Mouse (Mus musculus) c-Kit-positive CD71-negative TER-119-negative erythroid progenitor cells, embryonic 14.5 days (primary cell): ENCODE measurements around the gene Nrgn.

Experiments used
- DNase-seq: peaks from one replicate; pipeline ENCODE4 v3.0.0-alpha.2; 2013; ENCODE audit warnings: low read depth

Gene Nrgn

GRCm38 (mm10) chr9:37554838-37555748 is 2.4 kb upstream of the Nrgn start, which contains the start of gene Siae:
Gene Siae (plus strand): TSS chr9:37555698.
- no peak for DNase-seq

DNA sequence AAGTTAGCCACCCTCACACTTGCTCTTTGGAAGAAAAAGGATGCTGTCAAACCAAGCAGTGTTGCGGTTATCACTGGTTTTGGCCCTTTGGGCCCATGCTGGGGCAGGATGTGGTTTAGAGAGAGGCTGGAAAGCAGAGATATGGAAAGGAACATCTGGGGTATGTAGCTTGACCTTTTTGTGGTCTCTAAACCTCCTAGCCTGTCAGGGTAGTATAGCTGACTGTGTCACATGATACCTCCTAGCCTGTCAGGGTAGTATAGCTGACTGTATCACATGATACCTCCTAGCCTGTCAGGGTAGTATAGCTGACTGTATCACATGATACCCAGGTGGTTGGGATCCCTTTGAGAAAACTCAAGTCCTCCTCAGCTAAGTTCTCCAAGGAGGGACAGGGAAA is 1.6 kb upstream of the Nrgn start:
- no peak for DNase-seq

DNA sequence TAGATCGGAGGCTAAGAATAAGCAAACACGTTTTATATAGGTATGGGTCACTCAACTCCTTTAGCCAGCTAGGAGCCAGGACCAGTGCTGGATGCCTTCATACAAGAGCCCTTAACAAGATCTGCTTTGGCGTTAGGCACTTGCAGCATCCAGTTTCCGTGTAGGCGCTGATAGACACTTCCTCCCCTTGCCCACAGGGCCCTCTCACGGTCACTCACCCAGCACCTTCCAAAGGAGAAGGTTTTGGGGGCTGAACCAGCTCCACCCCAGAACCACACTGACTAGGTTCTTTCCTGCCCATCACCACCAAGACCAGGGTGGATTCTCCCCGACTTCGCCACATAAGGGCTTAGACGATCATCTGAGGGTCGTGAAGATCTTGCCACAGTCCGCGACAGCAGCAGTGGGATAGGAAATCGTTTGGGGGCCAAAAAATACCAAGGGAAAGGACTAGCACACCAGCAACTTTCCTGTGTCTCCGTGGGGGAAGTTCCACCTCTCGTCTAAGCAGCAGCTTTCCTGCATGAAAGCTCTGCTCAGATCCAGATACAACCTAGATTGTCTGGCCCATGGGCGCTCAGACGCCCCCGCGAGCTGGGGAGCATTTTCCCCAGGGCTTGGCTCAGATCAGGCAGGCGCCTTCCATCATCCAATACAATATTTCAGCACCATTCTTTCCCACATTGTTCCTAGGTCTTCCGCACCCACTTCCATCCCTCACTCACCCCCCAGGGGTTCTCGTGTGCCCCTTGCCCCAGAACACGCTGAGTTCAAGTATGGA is 763 bp downstream of the Nrgn start:
- DNase-seq: no peak

- no peak for DNase-seq
Observed at GRCm38 (mm10) chr9:37550435-37550834, 2.3 kb downstream of the Nrgn start.

GRCm38 (mm10) chr9:37546889-37547288 is 5.8 kb downstream of the Nrgn start:
- DNase-seq: no peak

- no peak for DNase-seq
Observed at GRCm38 (mm10) chr9:37545847-37546452, 6.8 kb downstream of the Nrgn start.

GRCm38 (mm10) chr9:37545166-37545610 is 7.5 kb downstream of the Nrgn start:
- no peak for DNase-seq

DNA sequence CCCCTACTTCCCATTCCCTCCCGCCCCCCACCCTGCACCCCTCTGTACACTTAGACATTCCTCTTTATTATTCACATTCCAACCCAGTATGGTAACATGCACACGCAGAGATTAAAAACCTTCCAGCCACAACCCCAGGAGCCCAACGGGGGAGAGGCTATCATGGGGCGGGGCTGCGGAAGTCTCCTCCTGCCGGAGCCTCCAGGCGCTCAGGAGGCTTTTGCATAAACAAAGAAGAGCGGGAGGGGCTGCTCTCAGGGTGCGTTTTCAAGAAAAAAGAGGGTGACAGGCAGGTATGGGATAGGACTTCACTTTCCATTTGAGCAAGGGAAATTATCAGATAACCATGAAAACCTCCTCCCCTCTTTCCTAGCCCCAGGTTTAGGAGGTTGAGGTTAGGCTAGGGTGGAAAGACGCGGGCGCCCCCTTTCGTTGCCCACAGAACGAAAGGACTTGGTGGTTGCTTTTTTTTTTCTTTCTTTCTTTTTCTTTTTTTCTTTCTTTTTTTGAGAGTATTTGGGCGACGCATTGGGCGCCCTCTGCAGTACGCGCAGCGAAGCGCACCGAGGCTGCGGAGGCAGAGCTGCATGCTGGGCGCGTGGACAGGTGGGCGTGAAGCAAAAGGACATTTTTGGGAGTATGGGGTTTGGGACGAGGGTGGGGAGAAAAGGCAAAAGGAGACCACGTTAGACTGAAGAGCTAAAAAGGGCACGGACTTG is 8.1 kb downstream of the Nrgn start:
- DNase-seq: no peak

- DNase-seq: no peak
Observed at GRCm38 (mm10) chr9:37543869-37544440, 8.7 kb downstream of the Nrgn start.

GRCm38 (mm10) chr9:37541851-37542642 is 10.7 kb downstream of the Nrgn start:
- DNase-seq: no peak

GRCm38 (mm10) chr9:37540701-37541575 is 11.8 kb downstream of the Nrgn start:
- DNase-seq: no peak

DNA sequence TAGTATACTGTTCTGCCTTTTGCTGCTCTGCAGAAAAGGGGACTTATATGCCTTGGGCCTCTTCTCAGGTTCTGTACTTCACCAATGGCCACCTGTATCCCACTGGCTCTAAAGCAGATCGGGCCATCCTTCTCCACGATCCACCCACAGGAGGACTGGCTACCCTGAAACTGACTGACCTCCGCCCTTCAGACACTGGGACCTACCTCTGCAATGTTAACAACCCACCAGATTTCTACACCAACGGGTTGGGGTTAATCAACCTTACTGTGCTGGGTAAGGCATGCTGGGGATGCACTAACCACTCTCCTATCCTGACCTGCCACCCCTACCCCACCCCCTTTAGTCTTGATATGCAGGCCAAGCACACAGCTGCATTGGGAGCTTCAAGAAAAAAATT is 12.5 kb downstream of the Nrgn start:
- no peak for DNase-seq

- DNase-seq: no peak
Observed at GRCm38 (mm10) chr9:37539170-37540025, 13.3 kb downstream of the Nrgn start, which contains the start of gene Vsig2. Gene Vsig2 (plus strand): TSS chr9:37539255.

- no peak for DNase-seq
Observed at GRCm38 (mm10) chr9:37537658-37538250, 14.9 kb downstream of the Nrgn start.

DNA sequence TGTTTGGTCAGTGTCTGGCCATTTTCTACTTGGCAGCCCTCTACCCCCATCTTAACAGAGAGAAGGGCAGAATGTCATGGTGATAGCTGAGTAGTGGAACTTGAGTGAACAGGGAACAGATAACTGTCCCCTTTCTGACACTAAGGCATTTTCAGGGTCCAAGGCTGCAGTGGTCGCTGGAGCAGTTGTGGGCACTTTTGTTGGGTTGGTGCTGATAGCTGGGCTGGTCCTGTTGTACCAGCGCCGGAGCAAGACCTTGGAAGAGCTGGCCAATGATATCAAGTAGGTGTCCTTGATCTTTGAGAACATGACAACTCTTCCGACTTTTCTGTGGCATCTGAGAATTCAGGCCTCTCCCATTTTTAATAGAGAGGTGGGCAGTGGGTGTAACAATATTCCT is 15.9 kb downstream of the Nrgn start:
- DNase-seq: no peak

DNA sequence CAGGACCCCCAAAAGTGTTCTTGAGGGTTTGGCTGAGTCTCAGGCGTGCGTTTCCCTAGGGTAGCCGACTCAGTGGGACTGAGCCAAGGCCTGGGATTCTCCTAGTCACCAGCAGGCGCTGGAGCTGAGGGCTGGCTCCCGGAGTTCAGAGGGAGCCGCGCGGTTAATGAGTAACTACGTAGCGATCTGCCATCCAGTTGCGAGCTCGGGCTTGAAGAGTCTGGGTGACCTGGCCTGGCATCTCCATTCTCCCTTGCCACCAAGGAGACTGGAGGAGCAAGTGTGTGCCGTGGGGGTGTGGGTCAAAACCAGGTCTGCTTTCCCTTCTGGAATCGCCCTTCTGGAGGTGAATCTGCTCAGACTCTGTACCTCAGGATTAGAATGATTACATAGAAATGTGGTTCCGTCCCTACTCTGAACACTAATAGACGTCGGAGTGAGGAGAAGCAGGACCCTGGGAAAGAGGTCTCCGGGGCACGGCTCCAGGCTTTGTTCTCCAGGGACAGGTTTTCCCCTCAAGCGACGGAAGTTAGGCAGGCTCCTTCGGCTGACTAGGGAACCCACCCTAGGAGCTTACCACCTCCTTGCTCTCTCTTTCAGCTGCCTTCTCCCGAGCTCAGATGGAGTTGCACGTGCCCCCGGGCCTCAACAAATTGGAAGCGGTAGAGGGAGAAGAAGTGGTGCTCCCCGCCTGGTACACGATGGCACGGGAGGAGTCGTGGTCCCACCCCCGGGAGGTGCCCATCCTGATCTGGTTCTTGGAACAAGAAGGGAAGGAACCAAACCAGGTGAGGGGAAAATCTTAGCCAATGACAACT is 21.6 kb downstream of the Nrgn start:
- no peak for DNase-seq
